Mouse (Mus musculus) bone marrow, adult 2 months (tissue): ENCODE results near the gene 2610002M06Rik. TPM values are rescaled to one million over a fixed set of nuclear protein-coding genes. Genes with fewer than 3 reads are reported as not detected.

Source experiments
- H3K27ac ChIP-seq: fragments of 200-500 bp; 2 replicates; pipeline ENCODE4 v1.5.1; 2012; ENCODE audit warnings: low read depth, mild to moderate bottlenecking, control low read depth, inconsistent platforms, low read length; ENCODE audit not compliant: control insufficient read depth, poor library complexity, insufficient read depth
- H3K4me1 ChIP-seq: fragments of 200-500 bp; 2 replicates; pipeline ENCODE4 v1.6.1; 2011; ENCODE audit warnings: low read length; ENCODE audit not compliant: control insufficient read depth, insufficient read depth
- H3K4me3 ChIP-seq: fragments of 200-500 bp; replicated peaks from 2 replicates; pipeline ENCODE3; 2011; ENCODE audit warnings: mild to moderate bottlenecking, low read depth, low read length, control low read depth; ENCODE audit not compliant: control insufficient read depth
- CTCF ChIP-seq: fragments of 200-500 bp; IDR thresholded peaks from 2 replicates; pipeline ENCODE4 v1.5.1; 2011; ENCODE audit warnings: low read length, control low read depth; ENCODE audit not compliant: control insufficient read depth, insufficient read depth
- POLR2A ChIP-seq: fragments of 200-500 bp; IDR thresholded peaks from 2 replicates; pipeline ENCODE4 v1.6.1; 2011; ENCODE audit warnings: low read depth, mild to moderate bottlenecking, control low read depth, low read length, borderline replicate concordance; ENCODE audit not compliant: control insufficient read depth
- WGBS: fragments of 180-500 bp; shearing (Covaris S2); methylation state at CpG from one replicate; pipeline ENCODE4 v1.1.7; 2018; 5-methylcytosine and 5-hydroxymethylcytosine counted together
- polyA plus RNA-seq: library from polyadenylated mRNA; stranded (reverse); fragments of >200 nt; gene quantifications from 2 replicates; pipeline ENCODE4 v1.2.4, GENCODE M21; 2011; ENCODE audit warnings: low replicate concordance; ENCODE audit not compliant: missing spikeins, insufficient read depth, insufficient read length

The 2610002M06Rik gene
- polyA plus RNA-seq, 1 experiment: 8.5 TPM

DNA sequence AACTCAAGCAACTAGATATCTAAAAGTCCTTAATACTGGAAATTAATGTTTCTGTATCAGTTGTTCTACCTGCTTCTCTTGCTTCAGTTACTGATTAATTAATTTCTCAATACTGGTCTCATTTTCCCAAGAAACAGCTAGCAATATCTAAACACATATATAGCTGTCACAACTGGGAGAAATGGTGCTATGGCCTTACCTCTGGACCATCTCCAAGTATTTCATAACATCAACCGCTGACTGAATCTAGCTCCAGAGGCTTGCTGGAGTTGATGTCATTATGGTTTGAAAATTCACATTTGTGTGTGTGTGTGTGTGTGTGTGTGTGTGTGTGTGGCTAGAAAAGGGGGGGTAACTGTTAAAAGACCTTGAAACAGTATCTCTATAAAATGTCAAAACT, 26.0 kb downstream of the 2610002M06Rik start:
- Histone ChIP-seq H3K4me3 (no peak overlapping the region), H3K4me1 (no peaks in the 10 kb centered on the region), H3K27ac (no peak overlapping the region)
- WGBS: 68% methylated on average over 1 of the region's 1 CpGs
- TF ChIP-seq POLR2A (no peak), CTCF (no peak)

DNA sequence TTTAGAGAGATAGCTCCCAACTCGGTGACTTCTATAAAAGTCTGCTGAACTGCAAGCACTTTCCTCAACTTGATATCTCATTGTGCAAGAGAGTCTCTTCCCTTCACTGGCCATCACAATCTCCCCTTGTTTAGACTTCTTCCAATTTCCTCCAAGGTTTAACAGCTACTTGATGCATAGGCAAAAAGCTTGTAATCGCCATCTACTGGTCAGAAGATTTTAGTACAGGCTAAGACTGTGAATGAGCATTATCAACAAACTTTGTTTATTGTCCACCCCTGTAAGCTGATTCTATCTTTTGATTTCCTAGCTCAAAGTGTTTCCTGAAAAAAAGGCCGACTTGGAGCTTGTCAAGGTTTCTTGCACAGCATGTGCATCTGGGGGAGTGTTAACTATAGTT, 48.2 kb downstream of the 2610002M06Rik start:
- H3K4me1 ChIP-seq: no peaks in the 10 kb centered on the region
- no peak overlapping the region for H3K27ac ChIP-seq
- 9% methylated on average over 3 of the region's 3 CpGs for WGBS
- no peak overlapping the region for H3K4me3 ChIP-seq
- TF ChIP-seq CTCF (no peak), POLR2A (no peak)

Other genes with a start within 250 kb of the 2610002M06Rik start
- 0.40 TPM in 1 of 2 replicates, not detected in the other for gene Tbx22, start 148.4 kb downstream of the 2610002M06Rik start, polyA plus RNA-seq
- not detected in 2 replicates for gene Tent5d, start 23.7 kb downstream of the 2610002M06Rik start, polyA plus RNA-seq
- not detected in 2 replicates for gene Gm732, start 132.1 kb upstream of the 2610002M06Rik start, polyA plus RNA-seq